Mouse (Mus musculus) cortical plate, adult 2 months (tissue): ENCODE measurements at regions not wholly inside any gene's neighbourhood (a gene's known extent, or its start where the extent isn't known, plus 50 kb on each side); places are given as distances from the start of the nearest gene placed in this dataset.

ENCODE experiments used
- CTCF ChIP-seq: fragments of 200-500 bp; IDR thresholded peaks from 2 replicates; pipeline ENCODE4 v1.5.1; 2011; ENCODE audit warnings: mild to moderate bottlenecking, control low read depth, low read length; ENCODE audit not compliant: insufficient read depth; ENCODE audit errors: extremely low read depth
- POLR2A ChIP-seq: fragments of 200-500 bp; IDR thresholded peaks from 2 replicates; pipeline ENCODE4 v1.6.1; 2011; ENCODE audit warnings: mild to moderate bottlenecking, low read length, control low read depth; ENCODE audit not compliant: insufficient read depth; ENCODE audit errors: extremely low read depth

- TF ChIP-seq CTCF: no peak
- TF ChIP-seq POLR2A: no peak
Measured at GRCm38 (mm10) chr16:75193404-75193803, 392.5 kb downstream of the Lipi start.
